Mouse (Mus musculus) adrenal gland, postnatal 0 days (tissue): Measurements from ENCODE around the gene Xpo5. TPM values are rescaled to one million over a fixed set of nuclear protein-coding genes. Genes with fewer than 3 reads are reported as not detected.

ENCODE experiments used
- microRNA-seq: library from miRNA; unstranded; fragments of <30 nt; microRNA quantifications from one replicate; pipeline ENCODE4, GENCODE M21; 2016; ENCODE audit warnings: borderline replicate concordance; ENCODE audit not compliant: insufficient number of aligned reads
- polyA plus RNA-seq: library from polyadenylated mRNA; unstranded; fragments of >200 nt; fragmentation: Nextera tagmentation; extraction: Ambion mirVana; gene quantifications from 2 replicates; pipeline ENCODE4 v1.2.1, GENCODE M21; 2015

Xpo5 gene
- polyA plus RNA-seq: 16.4 and 37.0 TPM in 2 replicates

GRCm38 (mm10) chr17:46202421-46203071, at the start of gene Xpo5, which contains the start of gene Polh:
TSS of gene Xpo5 (plus strand) at chr17:46202782.
TSS of gene Polh (minus strand) at chr17:46202645.

GRCm38 (mm10) chr17:46152847-46153782, 49.5 kb upstream of the Xpo5 start, which contains the start of gene Mad2l1bp:
TSS of gene Mad2l1bp (minus strand) at chr17:46153553.

GRCm38 (mm10) chr17:46160686-46161085, 41.9 kb upstream of the Xpo5 start, which contains the start of gene Gtpbp2:
TSS of gene Gtpbp2 (plus strand) at chr17:46161032.

GRCm38 (mm10) chr17:46247512-46248188, 45.1 kb downstream of the Xpo5 start, which contains the start of the genes Polr1c and Yipf3:
TSS of gene Polr1c (minus strand) at chr17:46248054.
TSS of gene Yipf3 (plus strand) at chr17:46248080.

GRCm38 (mm10) chr17:46253452-46254084, 51.0 kb downstream of the Xpo5 start, which contains the start of gene Lrrc73:
TSS of gene Lrrc73 (plus strand) at chr17:46253531.

GRCm38 (mm10) chr17:46282483-46283123, 80.0 kb downstream of the Xpo5 start, which contains the start of gene Tjap1:
TSS of gene Tjap1 (minus strand) at chr17:46283026.

Small RNA genes within 50 kb of the gene (microRNA-seq; reads per million reads assigned to microRNA genes)
- not detected for gene Mir693

Other genes starting within 250 kb of the Xpo5 start
- 2.6 and 6.2 TPM in 2 replicates for gene Vegfa, start 170.4 kb upstream of the Xpo5 start, polyA plus RNA-seq
- gene Mrps18a, start 91.8 kb upstream of the Xpo5 start, polyA plus RNA-seq: 133 and 158 TPM in 2 replicates
- gene Rsph9, start 58.6 kb upstream of the Xpo5 start, polyA plus RNA-seq: 24.7 and 33.6 TPM in 2 replicates
- gene Mad2l1bp, start 49.2 kb upstream of the Xpo5 start, polyA plus RNA-seq: 22.5 and 27.2 TPM in 2 replicates
- gene Gtpbp2, start 41.8 kb upstream of the Xpo5 start, polyA plus RNA-seq: 15.1 and 23.4 TPM in 2 replicates
- gene Polh, start 137 bp upstream of the Xpo5 start, polyA plus RNA-seq: 12.1 and 18.7 TPM in 2 replicates
- gene Polr1c, start 45.3 kb downstream of the Xpo5 start, polyA plus RNA-seq: 79.4 and 112 TPM in 2 replicates
- gene Yipf3, start 45.3 kb downstream of the Xpo5 start, polyA plus RNA-seq: 94.3 and 154 TPM in 2 replicates
- 2.7 TPM in 2 replicates for gene Lrrc73, start 50.7 kb downstream of the Xpo5 start, polyA plus RNA-seq
- gene Tjap1, start 80.2 kb downstream of the Xpo5 start, polyA plus RNA-seq: 18.1 and 25.6 TPM in 2 replicates
- gene Dlk2, start 94.6 kb downstream of the Xpo5 start, polyA plus RNA-seq: 0.22 and 0.87 TPM in 2 replicates
- 3.3 and 4.3 TPM in 2 replicates for gene Abcc10, start 125.6 kb downstream of the Xpo5 start, polyA plus RNA-seq
- 5.7 and 6.8 TPM in 2 replicates for gene Zfp318, start 180.9 kb downstream of the Xpo5 start, polyA plus RNA-seq
- 1.6 TPM in 2 replicates for gene Crip3, start 226.1 kb downstream of the Xpo5 start, polyA plus RNA-seq
- 0.22 TPM in 1 of 2 replicates, not detected in the other for gene Slc22a7, start 235.7 kb downstream of the Xpo5 start, polyA plus RNA-seq